Mouse (Mus musculus) forebrain, embryonic 13.5 days (tissue): ENCODE results near the gene Smndc1. TPM values are rescaled to one million over a fixed set of nuclear protein-coding genes. Genes with fewer than 3 reads are reported as not detected.
"Not testable (repeated sequence)": the region's sequence is repeated elsewhere in the genome, so short reads cannot be mapped to it uniquely, and the experiment has no call there.

Source experiments
- ATAC-seq: fragments of 200-750 bp; cut with Nextera tagmentation; 2 replicates; pipeline ENCODE4 v1.8.0; 2017
- H3K27ac ChIP-seq: fragments of 300-500 bp; sonication (generic); 2 replicates; pipeline ENCODE4 v1.5.1; 2015; ENCODE audit warnings: inconsistent platforms, mild to moderate bottlenecking, moderate library complexity
- H3K27me3 ChIP-seq: fragments of 300-500 bp; sonication (generic); 2 replicates; pipeline ENCODE4 v1.6.1; 2015; ENCODE audit warnings: mild to moderate bottlenecking, inconsistent platforms
- H3K36me3 ChIP-seq: fragments of 300-500 bp; sonication (generic); 2 replicates; pipeline ENCODE4 v1.6.1; 2015; ENCODE audit warnings: mild to moderate bottlenecking, inconsistent platforms; ENCODE audit not compliant: poor library complexity, severe bottlenecking
- H3K4me1 ChIP-seq: fragments of 300-500 bp; sonication (generic); 2 replicates; pipeline ENCODE4 v1.6.1; 2015; ENCODE audit warnings: inconsistent platforms
- H3K4me2 ChIP-seq: fragments of 300-500 bp; sonication (generic); 2 replicates; pipeline ENCODE4 v1.6.1; 2015; ENCODE audit warnings: inconsistent platforms, mild to moderate bottlenecking, moderate library complexity
- H3K4me3 ChIP-seq: fragments of 300-500 bp; sonication (generic); 2 replicates; pipeline ENCODE4 v1.5.1; 2015; ENCODE audit warnings: mild to moderate bottlenecking, inconsistent platforms
- H3K9ac ChIP-seq: fragments of 300-500 bp; sonication (generic); 2 replicates; pipeline ENCODE4 v1.6.1; 2015; ENCODE audit warnings: mild to moderate bottlenecking, inconsistent platforms
- H3K9me3 ChIP-seq: fragments of 300-500 bp; sonication (generic); replicated peaks from 2 replicates; pipeline ENCODE4 v1.6.1; 2016; ENCODE audit warnings: inconsistent platforms
- WGBS: fragments of 180-500 bp; shearing (Covaris S2); methylation state at CpG from one replicate; pipeline ENCODE4 v1.1.7; 2015; 5-methylcytosine and 5-hydroxymethylcytosine counted together
- polyA plus RNA-seq: library from polyadenylated mRNA; unstranded; fragments of >200 nt; fragmentation: Nextera tagmentation; extraction: Ambion mirVana; gene quantifications from 2 replicates; pipeline ENCODE4 v1.2.1, GENCODE M21; 2015

Smndc1 gene
- polyA plus RNA-seq, 1 experiment from 2014 or later: 50.9 TPM

- Histone ChIP-seq H3K36me3 (no peaks in the 10 kb centered on the region), H3K9me3 (no peaks in the 10 kb centered on the region; the same call in 1 of the 2 replicates), H3K4me1 (peaks cover 26% of the 10 kb centered on the region), H3K27ac (no peak overlapping the region), H3K4me2 (no peak overlapping the region), H3K27me3 (no peaks in the 10 kb centered on the region), H3K4me3 (no peak overlapping the region), H3K9ac (no peak overlapping the region)
- 89% methylated on average over 8 of the region's 8 CpGs for WGBS
- ATAC-seq: no peak
Observed at GRCm38 (mm10) chr19:53408398-53408797, 18.0 kb upstream of the Smndc1 start.

DNA sequence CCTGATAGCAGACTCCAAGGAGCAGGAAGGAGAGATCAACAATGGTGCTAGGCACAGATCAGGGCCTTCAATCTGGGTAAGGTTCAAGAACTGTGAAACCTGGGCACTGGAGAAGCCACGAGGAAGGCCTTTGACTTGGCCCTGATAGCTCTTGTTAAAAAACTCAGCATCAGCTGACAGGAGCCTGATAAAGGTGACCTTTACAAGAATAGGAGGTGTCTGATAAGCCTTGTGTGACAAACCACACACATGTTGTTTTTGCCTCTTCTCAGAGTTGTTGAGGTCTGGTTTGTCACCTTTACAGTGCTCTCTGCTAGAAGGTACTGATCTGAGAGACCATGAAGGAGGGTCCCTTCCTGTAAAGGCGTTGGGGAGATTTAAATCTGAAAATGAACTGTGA is 17.0 kb upstream of the Smndc1 start:
- no peak for ATAC-seq
- Histone ChIP-seq H3K36me3 (no peaks in the 10 kb centered on the region), H3K4me2 (no peak overlapping the region), H3K27me3 (no peaks in the 10 kb centered on the region), H3K27ac (no peak overlapping the region), H3K4me1 (peaks cover 24% of the 10 kb centered on the region), H3K4me3 (no peak overlapping the region), H3K9me3 (no peaks in the 10 kb centered on the region; the same call in 1 of the 2 replicates), H3K9ac (no peak overlapping the region)
- WGBS: 88% methylated on average over 2 of the region's 2 CpGs

- Histone ChIP-seq H3K4me1 (peaks cover 10% of the 10 kb centered on the region; the same call in 1 of the 2 replicates), H3K4me2 (no peak overlapping the region), H3K9ac (no peak overlapping the region), H3K36me3 (no peaks in the 10 kb centered on the region), H3K9me3 (no peaks in the 10 kb centered on the region; the same call in 1 of the 2 replicates), H3K4me3 (no peak overlapping the region), H3K27me3 (no peaks in the 10 kb centered on the region), H3K27ac (no peak overlapping the region)
- no peak for ATAC-seq
- 89% methylated on average over 2 of the region's 2 CpGs for WGBS
Observed at GRCm38 (mm10) chr19:53405810-53406209, 15.4 kb upstream of the Smndc1 start.

GRCm38 (mm10) chr19:53404837-53405356 is 14.5 kb upstream of the Smndc1 start:
- Histone ChIP-seq H3K9ac (no peak overlapping the region), H3K27ac (no peak overlapping the region), H3K36me3 (no peaks in the 10 kb centered on the region), H3K27me3 (no peaks in the 10 kb centered on the region), H3K4me2 (no peak overlapping the region), H3K9me3 (no peaks in the 10 kb centered on the region; the same call in 1 of the 2 replicates), H3K4me1 (0 out of 2 replicates have a peak, but pooled peaks cover under 1% of the 10 kb centered on the region), H3K4me3 (no peak overlapping the region)
- no peak for ATAC-seq
- WGBS: 81% methylated on average over 18 of the region's 18 CpGs

DNA sequence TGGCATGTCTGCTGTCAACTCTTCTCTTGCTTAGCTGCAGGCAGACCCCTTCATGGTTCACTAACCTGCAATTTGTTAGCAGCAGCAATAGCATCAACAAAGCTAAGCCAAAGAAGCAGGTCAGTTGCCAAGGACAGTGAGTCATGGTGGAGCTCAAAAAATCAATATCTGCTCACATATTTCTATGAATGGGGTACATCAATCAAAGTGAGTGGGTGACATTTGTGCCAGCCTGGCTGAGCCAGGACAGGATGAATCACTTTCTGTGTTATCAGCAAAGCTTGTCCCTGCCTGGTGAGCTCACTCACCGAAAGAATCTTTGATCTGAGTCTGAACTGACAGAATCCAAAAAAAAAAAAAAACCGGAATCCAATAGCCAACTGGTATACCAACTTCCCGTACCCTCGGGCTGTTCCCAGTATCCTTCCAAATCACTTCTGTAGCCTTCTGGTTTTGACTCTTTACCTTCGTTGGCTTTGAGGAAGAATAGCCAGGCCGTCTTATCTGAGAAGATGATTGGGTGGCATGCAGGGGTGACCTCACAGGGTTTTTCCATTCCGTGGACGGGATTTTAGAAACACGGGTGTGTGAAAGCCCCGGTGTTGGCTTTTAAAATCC is 13.9 kb upstream of the Smndc1 start:
- Histone ChIP-seq H3K9me3 (no peaks in the 10 kb centered on the region; the same call in 1 of the 2 replicates), H3K9ac (no peak overlapping the region), H3K27me3 (no peaks in the 10 kb centered on the region), H3K27ac (no peak overlapping the region), H3K4me2 (no peak overlapping the region), H3K4me1 (no peaks in the 10 kb centered on the region), H3K36me3 (no peaks in the 10 kb centered on the region), H3K4me3 (no peak overlapping the region)
- no peak for ATAC-seq
- 94% methylated on average over 10 of the region's 10 CpGs for WGBS

- no peaks in the 10 kb centered on the region; the same call in 1 of the 2 replicates for H3K9me3 ChIP-seq
Observed at GRCm38 (mm10) chr19:53402741-53403432, 12.5 kb upstream of the Smndc1 start.

GRCm38 (mm10) chr19:53400332-53401110 is 10.1 kb upstream of the Smndc1 start:
- H3K4me1 ChIP-seq: no peaks in the 10 kb centered on the region
- no peak overlapping the region for H3K27ac ChIP-seq
- H3K27me3 ChIP-seq: no peaks in the 10 kb centered on the region
- no peak for ATAC-seq
- WGBS: 88% methylated on average over 16 of the region's 16 CpGs
- no peak overlapping the region for H3K4me2 ChIP-seq
- no peak overlapping the region for H3K9ac ChIP-seq
- no peaks in the 10 kb centered on the region; the same call in 1 of the 2 replicates for H3K9me3 ChIP-seq
- H3K36me3 ChIP-seq: no peaks in the 10 kb centered on the region
- no peak overlapping the region for H3K4me3 ChIP-seq

More at GRCm38 (mm10) chr19:53402741-53403432, 12.5 kb upstream of the Smndc1 start:
- no peak for ATAC-seq
- no peak overlapping the region for H3K4me2 ChIP-seq
- H3K4me1 ChIP-seq: no peaks in the 10 kb centered on the region
- no peaks in the 10 kb centered on the region for H3K36me3 ChIP-seq
- H3K9ac ChIP-seq: no peak overlapping the region
- H3K4me3 ChIP-seq: no peak overlapping the region
- WGBS: 57% methylated on average over 12 of the region's 12 CpGs
- H3K27me3 ChIP-seq: no peaks in the 10 kb centered on the region
- no peak overlapping the region for H3K27ac ChIP-seq

GRCm38 (mm10) chr19:53399213-53399612 is 8.8 kb upstream of the Smndc1 start:
- no peak overlapping the region for H3K4me2 ChIP-seq
- H3K36me3 ChIP-seq: no peaks in the 10 kb centered on the region
- no peak overlapping the region for H3K4me3 ChIP-seq
- H3K9ac ChIP-seq: no peak overlapping the region
- H3K4me1 ChIP-seq: 0 out of 2 replicates have a peak, but pooled peaks cover 3% of the 10 kb centered on the region
- H3K27ac ChIP-seq: no peak overlapping the region
- no peaks in the 10 kb centered on the region for H3K27me3 ChIP-seq
- H3K9me3 ChIP-seq: no peaks in the 10 kb centered on the region
- 95% methylated on average over 4 of the region's 4 CpGs for WGBS
- no peak for ATAC-seq

DNA sequence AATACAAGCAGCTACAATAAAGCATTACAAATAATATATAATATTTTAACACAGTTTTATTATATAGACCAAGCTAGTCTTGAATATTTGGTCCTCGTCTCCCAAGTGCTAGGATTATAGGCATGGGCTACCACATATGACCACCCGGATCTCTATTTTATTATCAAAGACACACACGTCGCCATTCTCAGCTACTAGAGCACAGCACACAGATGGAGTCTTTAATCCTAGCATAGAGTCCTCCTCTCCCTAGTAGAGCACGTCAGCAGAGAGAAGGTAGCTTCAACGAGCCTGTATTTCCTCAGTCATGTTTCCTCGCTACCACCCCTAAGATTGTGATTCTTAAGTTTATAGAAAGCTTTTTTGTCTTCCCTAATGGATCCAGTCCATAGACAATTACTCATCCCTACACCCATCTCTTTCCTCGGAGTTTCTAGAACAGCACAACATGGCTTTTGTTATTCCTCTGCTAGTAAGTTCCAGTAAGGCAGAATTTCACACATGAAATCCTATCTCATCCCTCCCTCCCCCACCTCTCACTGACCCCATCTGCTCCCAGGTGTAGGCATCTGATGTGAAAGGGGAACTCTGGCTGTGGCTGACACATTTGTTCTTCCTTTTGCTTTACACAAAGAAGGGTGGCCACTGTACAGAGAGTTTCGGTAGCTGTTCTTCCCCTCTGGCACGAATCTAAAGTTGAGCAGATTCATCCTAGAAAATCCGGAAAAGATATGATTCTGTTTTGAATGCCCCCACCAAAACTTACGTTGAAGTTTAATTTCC is 7.3 kb upstream of the Smndc1 start:
- Histone ChIP-seq H3K36me3 (no peaks in the 10 kb centered on the region), H3K4me1 (0 out of 2 replicates have a peak, but pooled peaks cover 3% of the 10 kb centered on the region), H3K4me3 (no peak overlapping the region), H3K4me2 (no peak overlapping the region), H3K27ac (no peak overlapping the region), H3K9me3 (no peaks in the 10 kb centered on the region), H3K27me3 (no peaks in the 10 kb centered on the region), H3K9ac (no peak overlapping the region)
- 90% methylated on average over 12 of the region's 12 CpGs for WGBS
- no peak for ATAC-seq

GRCm38 (mm10) chr19:53395805-53396204 is 5.4 kb upstream of the Smndc1 start:
- 59% methylated on average over 5 of the region's 5 CpGs for WGBS
- peaks cover 14% of the 10 kb centered on the region for H3K4me1 ChIP-seq
- H3K27me3 ChIP-seq, ATAC-seq, H3K9me3 ChIP-seq, H3K9ac ChIP-seq, H3K27ac ChIP-seq, H3K4me3 ChIP-seq, H3K36me3 ChIP-seq, H3K4me2 ChIP-seq: not testable (repeated sequence)

DNA sequence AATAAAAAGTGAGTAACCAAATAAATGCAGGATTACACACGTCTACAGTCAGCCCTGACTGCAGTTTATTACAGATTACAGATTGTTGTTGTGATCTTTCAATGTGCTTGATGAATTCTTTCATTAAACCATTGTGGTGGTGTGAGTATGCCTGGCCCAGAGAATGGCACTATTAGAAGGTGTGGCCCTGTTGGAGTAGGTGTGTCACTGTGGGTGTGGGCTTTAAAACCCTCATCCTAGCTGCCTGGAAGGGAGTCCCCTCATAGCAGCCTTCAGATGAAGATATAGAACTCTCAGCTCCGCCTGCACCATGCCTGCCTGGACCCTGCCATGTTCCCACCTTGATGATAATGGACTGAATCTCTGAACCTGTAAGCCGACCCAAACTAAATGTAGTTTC is 4.6 kb upstream of the Smndc1 start:
- WGBS: 77% methylated on average over 3 of the region's 3 CpGs
- H3K9ac ChIP-seq, H3K36me3 ChIP-seq, H3K4me3 ChIP-seq, H3K4me2 ChIP-seq, H3K27me3 ChIP-seq, H3K27ac ChIP-seq, H3K9me3 ChIP-seq, ATAC-seq: not testable (repeated sequence)
- H3K4me1 ChIP-seq: peaks cover 14% of the 10 kb centered on the region
